Mouse (Mus musculus) brain, embryonic 18.5 days (tissue): ENCODE measurements at regions not wholly inside any gene's neighbourhood (a gene's known extent, or its start where the extent isn't known, plus 50 kb on each side); places are given as distances from the start of the nearest gene placed in this dataset.

ENCODE experiments used
- DNase-seq: peaks from one replicate; pipeline ENCODE4 v3.0.0-alpha.2; 2012; ENCODE audit warnings: low read depth, low spot score

- DNase-seq: no peak
Measured at GRCm38 (mm10) chr6:96043711-96044110, 69.2 kb upstream of the Fam19a1 start.

- no peak for DNase-seq
Measured at GRCm38 (mm10) chr6:96053476-96053875, 59.5 kb upstream of the Fam19a1 start.

- no peak for DNase-seq
Measured at GRCm38 (mm10) chr6:96057011-96057410, 55.9 kb upstream of the Fam19a1 start.

GRCm38 (mm10) chr6:96057575-96058159 lies 55.3 kb upstream of the Fam19a1 start:
- DNase-seq: no peak

GRCm38 (mm10) chr6:96061979-96062378 lies 51.0 kb upstream of the Fam19a1 start:
- DNase-seq: no peak
